Mouse (Mus musculus): ENCODE data around the gene Limch1.

GRCm38 (mm10) chr5:66979332-66980218 lies 233.9 kb downstream of the Limch1 start:
- TF ChIP-seq CTCF (IDR thresholded peaks at IDR 0.05; ENCODE audit: low read depth) (no peak), EP300 (optimal IDR thresholded peaks at IDR 0.05) (no peak)

Measured in stomach, postnatal 0 days (tissue).